12 mouse cellular contexts compared by ENCODE assay signal in the genomic region with DNA sequence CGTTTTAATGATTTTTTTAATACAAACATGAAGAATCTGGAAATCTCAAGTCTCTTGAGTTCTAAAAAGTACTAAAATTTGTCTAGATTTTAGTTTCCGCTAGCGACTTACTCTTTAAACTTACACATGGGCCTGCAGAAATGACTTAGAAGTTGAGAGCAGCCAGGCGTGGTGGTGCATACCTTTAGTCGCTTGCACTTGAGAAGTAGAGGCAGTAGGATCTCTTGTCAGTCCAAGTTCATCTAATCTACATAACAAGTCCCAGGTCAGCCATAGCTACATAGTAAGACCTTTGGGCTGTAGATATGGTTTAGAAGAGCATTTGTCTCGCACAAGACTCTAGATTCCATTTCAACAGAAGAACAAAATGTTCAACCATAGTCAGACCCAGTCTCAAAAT. TPM values are rescaled to one million over a fixed set of nuclear protein-coding genes. Genes with fewer than 3 reads are reported as not detected.
DNase-seq lines count a peak whose midpoint lies in the region; ATAC-seq lines count a peak whose summit lies in the region.
"Had no signal": no experiment of that assay in that cellular context is flagged by ENCODE, and none has a peak within 500 bp of the region (broad histone marks: within the 10 kb centered on the region; RNA-seq: fewer than 3 reads in every experiment).

No protein-coding gene starts in this region.

- no peak for DNase-seq in heart, postnatal 25 days (ENCODE audit: low spot score)
- no peak for DNase-seq in gastrocnemius, adult 8-10 months (ENCODE audit: low spot score in 2 of 2)
- no peak for DNase-seq in gastrocnemius, postnatal 36 days
- DNase-seq: cerebellum, adult 2 months; kidney, adult 18-20 months; lung, postnatal 14 days had no signal

- peaks cover 15% of the 10 kb centered on the region for H3K36me3 ChIP-seq in heart, embryonic 13.5 days
- no peaks in the 10 kb centered on the region for H3K36me3 ChIP-seq in midbrain, embryonic 15.5 days (replicated peaks)
- peaks cover 5% of the 10 kb centered on the region; the same call in 1 of the 2 replicates for H3K36me3 ChIP-seq in midbrain, embryonic 13.5 days
- peaks cover 13% of the 10 kb centered on the region; the same call in 1 of the 2 replicates for H3K36me3 ChIP-seq in limb, embryonic 12.5 days
- 0 out of 2 replicates have a peak, but pooled peaks cover 7% of the 10 kb centered on the region for H3K36me3 ChIP-seq in neural tube, embryonic 14.5 days (ENCODE audit: control insufficient read depth, insufficient read depth, low read length)

- H3K27me3 ChIP-seq in heart, embryonic 13.5 days (replicated peaks): no peaks in the 10 kb centered on the region
- no peaks in the 10 kb centered on the region for H3K27me3 ChIP-seq in midbrain, embryonic 15.5 days (replicated peaks)
- no peaks in the 10 kb centered on the region for H3K27me3 ChIP-seq in midbrain, embryonic 13.5 days
- H3K27me3 ChIP-seq in limb, embryonic 12.5 days: no peaks in the 10 kb centered on the region
- H3K27me3 ChIP-seq in neural tube, embryonic 14.5 days (ENCODE audit: control insufficient read depth, insufficient read depth, low read length): no peaks in the 10 kb centered on the region

- H3K9ac ChIP-seq in heart, embryonic 13.5 days: no peak overlapping the region
- H3K9ac ChIP-seq in midbrain, embryonic 15.5 days: no peak overlapping the region
- no peak overlapping the region for H3K9ac ChIP-seq in midbrain, embryonic 13.5 days (replicated peaks)
- no peak overlapping the region for H3K9ac ChIP-seq in limb, embryonic 12.5 days (replicated peaks)
- H3K9ac ChIP-seq in neural tube, embryonic 14.5 days (replicated peaks; ENCODE audit: low read depth, low read length): no peak overlapping the region

- intact Hi-C loops in heart, postnatal 25 days (cut with DNase I): loop anchor here (2.0 kb wide), 1 partner anchor 35 kb away; the partner anchor contains the start of gene Copg1
- intact Hi-C loops in gastrocnemius, postnatal 36 days (cut with DNase I): no loop called here

- 72% methylated on average over 6 of the region's 6 CpGs for WGBS in heart, embryonic 13.5 days
- 85% methylated on average over 6 of the region's 6 CpGs for WGBS in midbrain, embryonic 15.5 days
- WGBS in midbrain, embryonic 13.5 days: 82% methylated on average over 6 of the region's 6 CpGs
- WGBS in limb, embryonic 12.5 days: 80% methylated on average over 6 of the region's 6 CpGs
- WGBS in neural tube, embryonic 14.5 days: 83% methylated on average over 6 of the region's 6 CpGs

- H3K4me1 ChIP-seq in heart, embryonic 13.5 days: peaks cover 31% of the 10 kb centered on the region
- H3K4me1 ChIP-seq in midbrain, embryonic 15.5 days: peaks cover 30% of the 10 kb centered on the region
- H3K4me1 ChIP-seq in midbrain, embryonic 13.5 days (replicated peaks): peaks cover 35% of the 10 kb centered on the region
- peaks cover 26% of the 10 kb centered on the region for H3K4me1 ChIP-seq in limb, embryonic 12.5 days (replicated peaks)
- H3K4me1 ChIP-seq in neural tube, embryonic 14.5 days (ENCODE audit: control insufficient read depth, insufficient read depth, low read length): peaks cover 16% of the 10 kb centered on the region

- no peaks in the 10 kb centered on the region for H3K9me3 ChIP-seq in heart, embryonic 13.5 days
- no peaks in the 10 kb centered on the region for H3K9me3 ChIP-seq in midbrain, embryonic 15.5 days
- no peaks in the 10 kb centered on the region for H3K9me3 ChIP-seq in midbrain, embryonic 13.5 days
- no peaks in the 10 kb centered on the region for H3K9me3 ChIP-seq in limb, embryonic 12.5 days
- H3K9me3 ChIP-seq in neural tube, embryonic 14.5 days (ENCODE audit: control insufficient read depth, low read length): no peaks in the 10 kb centered on the region
- H3K9me3 ChIP-seq: heart, embryonic 10.5 days had no signal

- no peak overlapping the region for H3K27ac ChIP-seq in heart, embryonic 13.5 days (replicated peaks)
- no peak overlapping the region for H3K27ac ChIP-seq in midbrain, embryonic 15.5 days
- H3K27ac ChIP-seq in midbrain, embryonic 13.5 days: no peak overlapping the region
- no peak overlapping the region for H3K27ac ChIP-seq in limb, embryonic 12.5 days
- no peak overlapping the region for H3K27ac ChIP-seq in neural tube, embryonic 14.5 days (ENCODE audit: low read depth, low read length)

- H3K4me3 ChIP-seq in heart, embryonic 13.5 days: no peak overlapping the region
- no peak overlapping the region for H3K4me3 ChIP-seq in midbrain, embryonic 15.5 days
- no peak overlapping the region for H3K4me3 ChIP-seq in midbrain, embryonic 13.5 days (replicated peaks)
- no peak overlapping the region for H3K4me3 ChIP-seq in limb, embryonic 12.5 days (replicated peaks)
- H3K4me3 ChIP-seq in neural tube, embryonic 14.5 days (ENCODE audit: low read depth, low read length): no peak overlapping the region

- H3K4me2 ChIP-seq in heart, embryonic 13.5 days: peak overlapping the region; percentile 78; the same call in 1 of the 2 replicates
- peak overlapping the region; percentile 68; the same call in 1 of the 2 replicates for H3K4me2 ChIP-seq in midbrain, embryonic 15.5 days
- no peak overlapping the region; the same call in 1 of the 2 replicates for H3K4me2 ChIP-seq in midbrain, embryonic 13.5 days (replicated peaks)
- H3K4me2 ChIP-seq in limb, embryonic 12.5 days: peak overlapping the region; percentile 74; the same call in 1 of the 2 replicates
- peak overlapping the region; percentile 61; the same call in 1 of the 2 replicates for H3K4me2 ChIP-seq in neural tube, embryonic 14.5 days (ENCODE audit: low read depth, low read length)

- ATAC-seq in heart, embryonic 13.5 days (ENCODE audit: extremely low read depth, insufficient number of reproducible peaks, low FRiP score, low TSS enrichment): no peak
- no peak for ATAC-seq in midbrain, embryonic 15.5 days (replicated peaks)
- ATAC-seq in midbrain, embryonic 13.5 days: no peak
- ATAC-seq in limb, embryonic 12.5 days (ENCODE audit: insufficient number of reproducible peaks, insufficient read depth, low FRiP score, low TSS enrichment, low read depth): no peak
- ATAC-seq in neural tube, embryonic 14.5 days (ENCODE audit: low read depth): no peak

RNA-seq across cellular contexts. Expression of gene Cnbp, which starts 1.0 kb away (rescaled TPM):
- 722 and 777 TPM in 2 replicates for polyA plus RNA-seq in heart, embryonic 13.5 days (2015; fragmentation: Nextera tagmentation; extraction: Ambion mirVana)
- 100 to 1,000 TPM; 279 to 311 TPM for total RNA-seq in heart, postnatal 25 days (2021)
- polyA plus RNA-seq in midbrain, embryonic 15.5 days (2015; fragmentation: Nextera tagmentation; extraction: Ambion mirVana): 467 and 483 TPM in 2 replicates
- polyA plus RNA-seq in midbrain, embryonic 13.5 days (2015; fragmentation: Nextera tagmentation; extraction: Ambion mirVana): 700 and 708 TPM in 2 replicates
- 1,117 and 1,149 TPM in 2 replicates for polyA plus RNA-seq in limb, embryonic 12.5 days (2016; fragmentation: Nextera tagmentation; extraction: Ambion mirVana)
- 529 and 532 TPM in 2 replicates for polyA plus RNA-seq in neural tube, embryonic 14.5 days (2014; fragmentation: Nextera tagmentation; extraction: Ambion mirVana)
- total RNA-seq in gastrocnemius, adult 8-10 months (2022): 100 to 1,000 TPM; 567 to 637 (median 580) TPM
- 100 to 1,000 TPM; 448 to 458 TPM for total RNA-seq in gastrocnemius, postnatal 36 days (2021)

RNA-seq across cellular contexts. Expression of gene Isy1, which starts 13.3 kb away (rescaled TPM):
- 22.1 and 25.4 TPM in 2 replicates for polyA plus RNA-seq in heart, embryonic 13.5 days (2015; fragmentation: Nextera tagmentation; extraction: Ambion mirVana)
- total RNA-seq in heart, postnatal 25 days (2021): 10 to 100 TPM; 19.5 to 21.9 TPM
- polyA plus RNA-seq in midbrain, embryonic 15.5 days (2015; fragmentation: Nextera tagmentation; extraction: Ambion mirVana): 19.3 and 20.9 TPM in 2 replicates
- 34.4 and 36.9 TPM in 2 replicates for polyA plus RNA-seq in midbrain, embryonic 13.5 days (2015; fragmentation: Nextera tagmentation; extraction: Ambion mirVana)
- 62.2 and 67.4 TPM in 2 replicates for polyA plus RNA-seq in limb, embryonic 12.5 days (2016; fragmentation: Nextera tagmentation; extraction: Ambion mirVana)
- 25.1 and 27.2 TPM in 2 replicates for polyA plus RNA-seq in neural tube, embryonic 14.5 days (2014; fragmentation: Nextera tagmentation; extraction: Ambion mirVana)
- 10 to 100 TPM; 13.1 to 23.1 (median 18.4) TPM for total RNA-seq in gastrocnemius, adult 8-10 months (2022)
- 10 to 100 TPM; 13.9 to 19.1 TPM for total RNA-seq in gastrocnemius, postnatal 36 days (2021)

RNA-seq across cellular contexts. Expression of gene Gm45140, which starts 16.3 kb away (rescaled TPM):
- 2.1 TPM in 2 replicates for polyA plus RNA-seq in heart, embryonic 13.5 days (2015; fragmentation: Nextera tagmentation; extraction: Ambion mirVana)
- 1 to 10 TPM; 1.2 to 1.6 TPM for total RNA-seq in heart, postnatal 25 days (2021)
- polyA plus RNA-seq in midbrain, embryonic 15.5 days (2015; fragmentation: Nextera tagmentation; extraction: Ambion mirVana): 2.9 and 3.0 TPM in 2 replicates
- polyA plus RNA-seq in midbrain, embryonic 13.5 days (2015; fragmentation: Nextera tagmentation; extraction: Ambion mirVana): 3.2 and 3.3 TPM in 2 replicates
- polyA plus RNA-seq in limb, embryonic 12.5 days (2016; fragmentation: Nextera tagmentation; extraction: Ambion mirVana): 4.6 and 4.7 TPM in 2 replicates
- polyA plus RNA-seq in neural tube, embryonic 14.5 days (2014; fragmentation: Nextera tagmentation; extraction: Ambion mirVana): 1.9 and 3.9 TPM in 2 replicates
- total RNA-seq in gastrocnemius, adult 8-10 months (2022): 1 to 10 TPM in 1 of 4 experiments, under 1 TPM in 1, not detected in 2; 0.48 to 1.0 TPM
- total RNA-seq in gastrocnemius, postnatal 36 days (2021): 1 to 10 TPM in 1 of 2 experiments, not detected in 1; 2.0 TPM

RNA-seq across cellular contexts. Expression of gene Copg1, which starts 35.7 kb away (rescaled TPM):
- 120 TPM in 2 replicates for polyA plus RNA-seq in heart, embryonic 13.5 days (2015; fragmentation: Nextera tagmentation; extraction: Ambion mirVana)
- 10 to 100 TPM; 42.6 to 46.1 TPM for total RNA-seq in heart, postnatal 25 days (2021)
- 198 and 199 TPM in 2 replicates for polyA plus RNA-seq in midbrain, embryonic 15.5 days (2015; fragmentation: Nextera tagmentation; extraction: Ambion mirVana)
- polyA plus RNA-seq in midbrain, embryonic 13.5 days (2015; fragmentation: Nextera tagmentation; extraction: Ambion mirVana): 159 TPM in 2 replicates
- 169 and 178 TPM in 2 replicates for polyA plus RNA-seq in limb, embryonic 12.5 days (2016; fragmentation: Nextera tagmentation; extraction: Ambion mirVana)
- 202 and 213 TPM in 2 replicates for polyA plus RNA-seq in neural tube, embryonic 14.5 days (2014; fragmentation: Nextera tagmentation; extraction: Ambion mirVana)
- 10 to 100 TPM; 26.5 to 33.6 (median 28.8) TPM for total RNA-seq in gastrocnemius, adult 8-10 months (2022)
- 10 to 100 TPM; 28.6 to 28.7 TPM for total RNA-seq in gastrocnemius, postnatal 36 days (2021)

RNA-seq across cellular contexts. Expression of gene Rab43, which starts 39.9 kb away (rescaled TPM):
- polyA plus RNA-seq in heart, embryonic 13.5 days (2015; fragmentation: Nextera tagmentation; extraction: Ambion mirVana): 6.6 and 7.5 TPM in 2 replicates
- total RNA-seq in heart, postnatal 25 days (2021): 10 to 100 TPM; 12.5 to 15.7 TPM
- 10.2 and 12.6 TPM in 2 replicates for polyA plus RNA-seq in midbrain, embryonic 15.5 days (2015; fragmentation: Nextera tagmentation; extraction: Ambion mirVana)
- polyA plus RNA-seq in midbrain, embryonic 13.5 days (2015; fragmentation: Nextera tagmentation; extraction: Ambion mirVana): 7.5 and 9.6 TPM in 2 replicates
- polyA plus RNA-seq in limb, embryonic 12.5 days (2016; fragmentation: Nextera tagmentation; extraction: Ambion mirVana): 8.8 and 10.0 TPM in 2 replicates
- 8.9 and 12.3 TPM in 2 replicates for polyA plus RNA-seq in neural tube, embryonic 14.5 days (2014; fragmentation: Nextera tagmentation; extraction: Ambion mirVana)
- total RNA-seq in gastrocnemius, adult 8-10 months (2022): 1 to 10 TPM; 3.6 to 5.4 (median 4.5) TPM
- total RNA-seq in gastrocnemius, postnatal 36 days (2021): 1 to 10 TPM; 5.1 to 5.2 TPM
